8 mouse cellular contexts compared by ENCODE assay signal in the genomic region with DNA sequence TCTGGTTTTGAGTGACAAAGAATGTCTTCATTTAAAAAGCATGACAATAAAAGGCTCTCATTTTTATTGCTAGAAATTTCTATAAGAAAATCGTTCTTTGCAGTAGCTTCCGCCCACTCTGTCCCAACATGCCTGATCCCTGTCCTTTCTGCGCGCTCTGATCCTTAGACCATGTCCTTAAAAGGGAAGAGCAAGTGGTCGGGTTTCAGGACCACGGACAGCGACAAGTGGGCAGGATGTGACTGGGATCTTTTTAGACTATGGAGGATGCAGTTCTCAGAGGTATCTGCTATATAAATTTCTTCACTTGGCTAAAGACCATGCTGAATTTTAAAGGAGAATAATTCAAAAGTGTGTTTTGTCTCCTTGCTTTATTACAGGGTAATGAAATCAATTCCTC.
DNase-seq lines count a peak whose midpoint lies in the region; ATAC-seq and TF ChIP-seq lines count a peak whose summit lies in the region.

No protein-coding gene starts in this region.

- H3K4me2 ChIP-seq in heart, postnatal 0 days (ENCODE audit: low read depth, low read length) = no peak overlapping the region
- H3K4me2 ChIP-seq in heart, embryonic 12.5 days = no peak overlapping the region
- H3K4me2 ChIP-seq in limb, embryonic 14.5 days (replicated peaks; ENCODE audit: low read depth, low read length, severe bottlenecking) = no peak overlapping the region

- no peak for TF ChIP-seq POLR2A in limb, embryonic 14.5 days (IDR thresholded peaks at IDR 0.05; ENCODE audit: borderline replicate concordance, extremely low read depth, insufficient read depth, insufficient read length)
- no peak for TF ChIP-seq POLR2A in cerebellum, adult 2 months (IDR thresholded peaks at IDR 0.05; ENCODE audit: borderline replicate concordance, insufficient read depth, low read length)

- no peaks in the 10 kb centered on the region for H3K9me3 ChIP-seq in heart, postnatal 0 days (replicated peaks; ENCODE audit: control insufficient read depth, low read length)
- no peaks in the 10 kb centered on the region for H3K9me3 ChIP-seq in heart, embryonic 12.5 days (replicated peaks)
- no peaks in the 10 kb centered on the region for H3K9me3 ChIP-seq in limb, embryonic 14.5 days (ENCODE audit: control insufficient read depth, low read length)

- no peaks in the 10 kb centered on the region for H3K27me3 ChIP-seq in heart, postnatal 0 days (ENCODE audit: control insufficient read depth, insufficient read depth, low read length)
- H3K27me3 ChIP-seq in heart, embryonic 12.5 days (replicated peaks) = no peaks in the 10 kb centered on the region
- no peaks in the 10 kb centered on the region for H3K27me3 ChIP-seq in limb, embryonic 14.5 days (ENCODE audit: control insufficient read depth, insufficient read depth, low read length)
- no peaks in the 10 kb centered on the region for H3K27me3 ChIP-seq in cerebellum, adult 2 months (ENCODE audit: control insufficient read depth, insufficient read depth, low read length)

- H3K4me1 ChIP-seq in heart, postnatal 0 days (ENCODE audit: control insufficient read depth, insufficient read depth) = no peaks in the 10 kb centered on the region
- H3K4me1 ChIP-seq in heart, embryonic 12.5 days (replicated peaks) = no peaks in the 10 kb centered on the region
- no peaks in the 10 kb centered on the region for H3K4me1 ChIP-seq in limb, embryonic 14.5 days (ENCODE audit: control insufficient read depth, insufficient read depth, low read length)
- H3K4me1 ChIP-seq in cerebellum, adult 2 months (ENCODE audit: control insufficient read depth, insufficient read depth, low read length) = peaks cover 6% of the 10 kb centered on the region

- H3K9ac ChIP-seq in heart, postnatal 0 days (replicated peaks; ENCODE audit: low read depth, low read length) = no peak overlapping the region
- H3K9ac ChIP-seq in heart, embryonic 12.5 days = no peak overlapping the region
- H3K9ac ChIP-seq in limb, embryonic 14.5 days (ENCODE audit: low read depth, low read length, severe bottlenecking) = no peak overlapping the region

- no peak for TF ChIP-seq EP300 in heart, postnatal 0 days (IDR thresholded peaks at IDR 0.05; ENCODE audit: low read depth)

- no peaks in the 10 kb centered on the region for H3K36me3 ChIP-seq in heart, postnatal 0 days (replicated peaks; ENCODE audit: control insufficient read depth, insufficient read depth, low read length)
- no peaks in the 10 kb centered on the region for H3K36me3 ChIP-seq in heart, embryonic 12.5 days
- H3K36me3 ChIP-seq in limb, embryonic 14.5 days (ENCODE audit: control insufficient read depth, insufficient read depth, low read length) = no peaks in the 10 kb centered on the region

- H3K4me3 ChIP-seq in heart, postnatal 0 days (ENCODE audit: low read depth, low read length) = no peak overlapping the region
- no peak overlapping the region for H3K4me3 ChIP-seq in heart, embryonic 12.5 days
- H3K4me3 ChIP-seq in limb, embryonic 14.5 days (replicated peaks; ENCODE audit: low read length) = no peak overlapping the region
- no peak overlapping the region for H3K4me3 ChIP-seq in cerebellum, adult 2 months (replicated peaks; ENCODE audit: insufficient read depth, low read depth, low read length)

- 10% methylated on average over 7 of the region's 7 CpGs for WGBS in heart, postnatal 0 days
- 15% methylated on average over 7 of the region's 7 CpGs for WGBS in heart, embryonic 12.5 days
- 10% methylated on average over 7 of the region's 7 CpGs for WGBS in limb, embryonic 14.5 days
- 46% methylated on average over 7 of the region's 7 CpGs for WGBS in cerebellum, adult 2 months

- no peak for TF ChIP-seq CTCF in heart, postnatal 0 days (IDR thresholded peaks at IDR 0.05; ENCODE audit: low read depth)
- TF ChIP-seq CTCF in cerebellum, adult 2 months (IDR thresholded peaks at IDR 0.05; ENCODE audit: borderline replicate concordance, insufficient read depth, low read depth, low read length) = no peak

- DNase-seq in heart, postnatal 0 days (ENCODE audit: low spot score) = peak; percentile 76
- DNase-seq in Muller cell, postnatal 12 days (ENCODE audit: inconsistent ontology term) = peak; percentile 75
- DNase-seq in fibroblast of lung, adult 2 months (ENCODE audit: low read depth) = peak; percentile 2
- DNase-seq in limb, embryonic 14.5 days (ENCODE audit: low spot score) = peak; percentile 89
- DNase-seq in ovary, postnatal 36 days (ENCODE audit: low spot score) = peak; percentile 77
- no peak for DNase-seq in cerebellum, adult 9-10 months
- DNase-seq in cerebellum, adult 2 months = no peak

- no peak; the same call in 1 of the 2 replicates for ATAC-seq in heart, postnatal 0 days (ENCODE audit: insufficient read depth, low read depth)
- no peak for ATAC-seq in heart, embryonic 12.5 days (ENCODE audit: insufficient number of reproducible peaks, low FRiP score)
- peak; percentile 57; the same call in 1 of the 2 replicates for ATAC-seq in limb, embryonic 14.5 days (ENCODE audit: low FRiP score, low read depth)

- H3K27ac ChIP-seq in heart, postnatal 0 days (ENCODE audit: low read depth) = no peak overlapping the region
- H3K27ac ChIP-seq in heart, embryonic 12.5 days (ENCODE audit: poor library complexity, severe bottlenecking) = no peak overlapping the region
- H3K27ac ChIP-seq in limb, embryonic 14.5 days (replicated peaks; ENCODE audit: low read depth, low read length) = no peak overlapping the region
- H3K27ac ChIP-seq in cerebellum, adult 2 months (ENCODE audit: insufficient read depth, low read length) = no peak overlapping the region

Comparison
In these comparisons a context has a peak if more than half of its experiments do, and no peak if none do; other contexts are left out.
1. DNase-seq: peak in heart, postnatal 0 days (single experiment), Muller cell, postnatal 12 days (single experiment), fibroblast of lung, adult 2 months (single experiment), limb, embryonic 14.5 days (single experiment) and ovary, postnatal 36 days (single experiment); none in cerebellum, adult 9-10 months (single experiment) and cerebellum, adult 2 months (0 of 2).